Mouse (Mus musculus) MEL (cell line): ENCODE measurements around the gene Bcl2l14. TPM values are rescaled to one million over a fixed set of nuclear protein-coding genes. Genes with fewer than 3 reads are reported as not detected.

Source experiments
- DNase-seq: peaks from one replicate; pipeline ENCODE4 v3.0.0; 2011; ENCODE audit warnings: low read depth, low spot score
- H3K27ac ChIP-seq: 2 replicates; pipeline ENCODE4 v1.5.1; 2012; ENCODE audit warnings: low read depth, mild to moderate bottlenecking, control low read depth, low read length, moderate library complexity; ENCODE audit not compliant: control insufficient read depth
- H3K27me3 ChIP-seq, 2 experiments: fragments of 150-350 bp in 1 of 2; sonication (generic) in 1 of 2; 2 replicates each; pipeline ENCODE4 v1.6.1; 2012; ENCODE audit warnings: low read length in 2 of 2, mild to moderate bottlenecking in 2 of 2, improper control_type of control experiment in 1 of 2, moderate library complexity in 1 of 2; ENCODE audit not compliant: insufficient read depth in 2 of 2, control insufficient read depth in 1 of 2
- H3K36me3 ChIP-seq, 2 experiments: 2 replicates each; pipeline ENCODE4 v1.6.1; 2012 to 2014; ENCODE audit warnings: low read length in 2 of 2, improper control_type of control experiment in 1 of 2, inconsistent platforms in 1 of 2, mild to moderate bottlenecking in 1 of 2; ENCODE audit not compliant: insufficient read depth in 2 of 2, control insufficient read depth in 1 of 2
- H3K4me1 ChIP-seq, 2 experiments: fragments of 150-350 bp in 1 of 2; sonication (generic) in 1 of 2; 2 replicates each; pipeline ENCODE4 v1.6.1; 2012; ENCODE audit warnings: low read length in 2 of 2, improper control_type of control experiment in 1 of 2, mild to moderate bottlenecking in 1 of 2; ENCODE audit not compliant: insufficient read depth in 2 of 2, control insufficient read depth in 1 of 2
- H3K4me3 ChIP-seq, 2 experiments: fragments of 150-350 bp in 1 of 2; sonication (generic) in 1 of 2; 2 replicates each; pipeline ENCODE4 v1.5.1; 2012; ENCODE audit warnings: low read depth in 2 of 2, low read length in 2 of 2, mild to moderate bottlenecking in 2 of 2, moderate library complexity in 2 of 2, control low read depth in 1 of 2, improper control_type of control experiment in 1 of 2; ENCODE audit not compliant: control insufficient read depth in 1 of 2, insufficient read depth in 1 of 2
- H3K79me2 ChIP-seq: 2 replicates; pipeline ENCODE4 v1.6.1; 2012; ENCODE audit warnings: mild to moderate bottlenecking, low read length, moderate library complexity; ENCODE audit not compliant: control insufficient read depth, poor library complexity, insufficient read depth
- H3K9ac ChIP-seq: 2 replicates; pipeline ENCODE4 v1.6.1; 2012; ENCODE audit warnings: low read depth, mild to moderate bottlenecking, control low read depth, low read length, moderate library complexity; ENCODE audit not compliant: control insufficient read depth, poor library complexity, severe bottlenecking
- H3K9me3 ChIP-seq: fragments of 150-350 bp; sonication (generic); replicated peaks from 2 replicates; pipeline ENCODE4 v1.6.1; 2012; ENCODE audit warnings: mild to moderate bottlenecking, low read length, improper control_type of control experiment, moderate library complexity; ENCODE audit not compliant: insufficient read depth
- BHLHE40 ChIP-seq: IDR thresholded peaks from 2 replicates; pipeline ENCODE4 v1.6.1; 2012; ENCODE audit warnings: low read depth, mild to moderate bottlenecking, inconsistent platforms, low read length, improper control_type of control experiment, borderline replicate concordance
- CHD1 ChIP-seq: IDR thresholded peaks from 2 replicates; pipeline ENCODE4 v1.6.1; 2012; ENCODE audit warnings: low read depth, mild to moderate bottlenecking, inconsistent platforms, low read length, improper control_type of control experiment
- CTCF ChIP-seq, 3 experiments: IDR thresholded peaks in 2 of 3; conservative IDR thresholded peaks in 1 of 3; 2 replicates each; pipeline ENCODE4 v1.5.1; 2011 to 2012; ENCODE audit warnings: low read length in 3 of 3, low read depth in 2 of 3, mild to moderate bottlenecking in 2 of 3, improper control_type of control experiment in 1 of 3, inconsistent platforms in 1 of 3, mixed read lengths in 1 of 3, moderate library complexity in 1 of 3; ENCODE audit not compliant: control insufficient read depth in 1 of 3, insufficient read depth in 1 of 3, poor library complexity in 1 of 3, severe bottlenecking in 1 of 3
- GATA1 ChIP-seq: IDR thresholded peaks from 2 replicates; pipeline ENCODE4 v1.6.1; 2011; ENCODE audit warnings: low read depth, low read length, improper control_type of control experiment
- HCFC1 ChIP-seq: IDR thresholded peaks from 2 replicates; pipeline ENCODE4 v1.6.1; 2012; ENCODE audit warnings: low read depth, mild to moderate bottlenecking, inconsistent platforms, low read length, improper control_type of control experiment, moderate library complexity
- JUND ChIP-seq: IDR thresholded peaks from 2 replicates; pipeline ENCODE4 v1.6.1; 2011; ENCODE audit warnings: low read depth, mild to moderate bottlenecking, improper control_type of control experiment, low read length
- KAT2A ChIP-seq: conservative IDR thresholded peaks from 2 replicates; pipeline ENCODE4 v1.6.1; 2012; ENCODE audit warnings: low read depth, low read length, improper control_type of control experiment, inconsistent platforms
- MAX ChIP-seq: IDR thresholded peaks from 2 replicates; pipeline ENCODE4 v1.6.1; 2011; ENCODE audit warnings: low read length, improper control_type of control experiment
- MEF2A ChIP-seq: IDR thresholded peaks from 2 replicates; pipeline ENCODE4 v1.6.1; 2014; ENCODE audit warnings: low read depth, mild to moderate bottlenecking, inconsistent platforms, low read length, improper control_type of control experiment; ENCODE audit not compliant: poor library complexity, insufficient replicate concordance, severe bottlenecking; ENCODE audit errors: extremely low read depth
- MXI1 ChIP-seq: IDR thresholded peaks from 2 replicates; pipeline ENCODE4 v1.6.1; 2011; ENCODE audit warnings: mild to moderate bottlenecking, low read depth, low read length, improper control_type of control experiment
- MYB ChIP-seq: IDR thresholded peaks from 2 replicates; pipeline ENCODE4 v1.6.1; 2011; ENCODE audit warnings: mild to moderate bottlenecking, low read depth, low read length, improper control_type of control experiment
- NRF1 ChIP-seq: IDR thresholded peaks from 2 replicates; pipeline ENCODE4 v1.6.1; 2014; ENCODE audit warnings: low read depth, mild to moderate bottlenecking, inconsistent platforms, low read length, improper control_type of control experiment, moderate library complexity; ENCODE audit not compliant: poor library complexity, insufficient read depth, severe bottlenecking
- POLR2A ChIP-seq, 2 experiments: IDR thresholded peaks; 2 replicates each; pipeline ENCODE4 v1.6.1; 2011 to 2012; ENCODE audit warnings: low read length in 2 of 2, mild to moderate bottlenecking in 2 of 2, control low read depth in 1 of 2, improper control_type of control experiment in 1 of 2, low read depth in 1 of 2, moderate library complexity in 1 of 2; ENCODE audit not compliant: control insufficient read depth in 1 of 2, insufficient read depth in 1 of 2, poor library complexity in 1 of 2
- RCOR1 ChIP-seq: IDR thresholded peaks from 2 replicates; pipeline ENCODE4 v1.6.1; 2012; ENCODE audit warnings: low read depth, mild to moderate bottlenecking, inconsistent platforms, low read length, improper control_type of control experiment
- TCF12 ChIP-seq: IDR thresholded peaks from 2 replicates; pipeline ENCODE4 v1.6.1; 2014; ENCODE audit warnings: low read depth, mild to moderate bottlenecking, inconsistent platforms, low read length, improper control_type of control experiment, moderate library complexity
- USF1 ChIP-seq: IDR thresholded peaks from 2 replicates; pipeline ENCODE4 v1.6.1; 2014; ENCODE audit warnings: low read depth, mild to moderate bottlenecking, inconsistent platforms, low read length, improper control_type of control experiment, moderate library complexity
- ZKSCAN1 ChIP-seq: IDR thresholded peaks from 2 replicates; pipeline ENCODE4 v1.6.1; 2012; ENCODE audit warnings: low read depth, mild to moderate bottlenecking, inconsistent platforms, low read length, improper control_type of control experiment, moderate library complexity
- polyA plus RNA-seq, 2 experiments: library from polyadenylated mRNA; stranded (reverse) in 1 of 2; unstranded in 1 of 2; fragments of >175 nt in 1 of 2; fragments of >200 nt in 1 of 2; gene quantifications; 2 replicates each; pipeline versions ENCODE4 v1.2.1 to v1.2.4; 2012; ENCODE audit warnings: low replicate concordance in 2 of 2, low read depth in 1 of 2; ENCODE audit not compliant: insufficient read length in 2 of 2, insufficient read depth in 1 of 2, missing spikeins in 1 of 2
- total RNA-seq: library from RNA; depleted of rRNA; stranded (reverse); fragments of 300-350 nt; gene quantifications from 2 replicates; pipeline ENCODE4 v1.2.3, GENCODE M21; 2012

Bcl2l14 gene
- total and polyA plus RNA-seq, 3 experiments = 0.65 to 1.4 TPM; not detected in 1

GRCm38 (mm10) chr6:134461175-134461574 lies 65.1 kb downstream of the Bcl2l14 start:
- no peaks in the 10 kb centered on the region for H3K9me3 ChIP-seq

DNA sequence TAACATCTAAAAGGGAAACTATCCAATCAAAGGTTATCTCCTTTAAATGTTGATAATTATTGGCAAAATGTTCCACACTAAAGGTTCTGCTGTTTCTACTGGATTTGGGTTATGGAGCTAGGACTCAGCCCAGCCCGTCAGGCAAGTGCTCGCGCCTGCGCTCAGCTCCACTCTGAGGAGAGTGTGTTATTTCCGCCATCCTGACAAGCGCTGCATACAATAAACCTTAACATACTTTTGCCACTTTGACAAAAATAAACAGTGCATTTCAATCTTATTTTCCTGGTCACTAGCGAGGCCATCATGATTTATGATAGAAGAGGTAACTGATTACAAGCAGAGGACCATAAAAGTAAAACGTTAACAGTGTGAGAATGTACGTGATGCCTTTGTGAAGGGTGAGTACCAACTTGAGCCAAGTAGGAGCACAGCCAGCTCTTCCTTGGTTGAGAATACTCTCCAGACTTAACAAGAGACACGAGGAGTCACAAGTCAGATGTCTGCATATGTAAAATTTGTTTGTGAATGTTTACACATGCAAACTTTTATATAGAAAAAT lies 70.6 kb downstream of the Bcl2l14 start:
- no peak overlapping the region for H3K27ac ChIP-seq
- TF ChIP-seq POLR2A (IDR thresholded peaks at IDR 0.05; ENCODE audit: control insufficient read depth in 1 of 2, insufficient read depth in 1 of 2, low read depth in 1 of 2, low read length in 2 of 2, poor library complexity in 1 of 2) (no peak), MXI1 (no peak), KAT2A (no peak), RCOR1 (no peak), CTCF (IDR thresholded peaks at IDR 0.05 in 2 of 3, conservative IDR thresholded peaks at IDR 0.05 in 1 of 3; ENCODE audit: control insufficient read depth in 1 of 3, insufficient read depth in 1 of 3, low read depth in 2 of 3, low read length in 3 of 3, poor library complexity in 1 of 3, severe bottlenecking in 1 of 3) (no peak), MEF2A (no peak), BHLHE40 (no peak), MAX (no peak), JUND (no peak), CHD1 (no peak), HCFC1 (no peak), TCF12 (no peak), USF1 (no peak)
- H3K36me3 ChIP-seq = peaks cover 14 to 31% of the 10 kb centered on the region in 2 experiments
- DNase-seq = no peak
- no peaks in the 10 kb centered on the region for H3K79me2 ChIP-seq
- H3K9me3 ChIP-seq = no peaks in the 10 kb centered on the region
- H3K9ac ChIP-seq = no peak overlapping the region
- H3K4me3 ChIP-seq = no peak overlapping the region
- H3K4me1 ChIP-seq = peaks cover 8 to 10% of the 10 kb centered on the region in 2 experiments
- H3K27me3 ChIP-seq = no peaks in the 10 kb centered on the region

More at GRCm38 (mm10) chr6:134461175-134461574, 65.1 kb downstream of the Bcl2l14 start:
- no peak for DNase-seq
- TF ChIP-seq GATA1 (no peak), MYB (no peak), NRF1 (no peak), ZKSCAN1 (no peak), USF1 (no peak), MXI1 (no peak)
- no peak overlapping the region for H3K9ac ChIP-seq
- peaks cover 5 to 32% of the 10 kb centered on the region in 2 experiments for H3K36me3 ChIP-seq
- H3K27me3 ChIP-seq = no peaks in the 10 kb centered on the region
- H3K27ac ChIP-seq = no peak overlapping the region
- H3K4me3 ChIP-seq = no peak overlapping the region
- H3K4me1 ChIP-seq = peaks cover 0 to 2% of the 10 kb centered on the region in 2 experiments; a peak in 1 of 4 replicates
- no peaks in the 10 kb centered on the region for H3K79me2 ChIP-seq
